Mouse (Mus musculus) adrenal gland, postnatal 10 days (tissue): Measurements from ENCODE around the gene Rusc2. TPM values are rescaled to one million over a fixed set of nuclear protein-coding genes. Genes with fewer than 3 reads are reported as not detected.

Experiments used
- DNase-seq: peaks from one replicate; pipeline ENCODE4 v3.0.0; 2021; ENCODE audit warnings: mixed read lengths
- total RNA-seq, 2 experiments: library from RNA; stranded (reverse); gene quantifications; 2 replicates each; pipeline ENCODE4 v1.2.3; 2021

The Rusc2 gene
- total RNA-seq, 2 experiments from 2014 or later, result 29.9 to 32.1 TPM

DNA sequence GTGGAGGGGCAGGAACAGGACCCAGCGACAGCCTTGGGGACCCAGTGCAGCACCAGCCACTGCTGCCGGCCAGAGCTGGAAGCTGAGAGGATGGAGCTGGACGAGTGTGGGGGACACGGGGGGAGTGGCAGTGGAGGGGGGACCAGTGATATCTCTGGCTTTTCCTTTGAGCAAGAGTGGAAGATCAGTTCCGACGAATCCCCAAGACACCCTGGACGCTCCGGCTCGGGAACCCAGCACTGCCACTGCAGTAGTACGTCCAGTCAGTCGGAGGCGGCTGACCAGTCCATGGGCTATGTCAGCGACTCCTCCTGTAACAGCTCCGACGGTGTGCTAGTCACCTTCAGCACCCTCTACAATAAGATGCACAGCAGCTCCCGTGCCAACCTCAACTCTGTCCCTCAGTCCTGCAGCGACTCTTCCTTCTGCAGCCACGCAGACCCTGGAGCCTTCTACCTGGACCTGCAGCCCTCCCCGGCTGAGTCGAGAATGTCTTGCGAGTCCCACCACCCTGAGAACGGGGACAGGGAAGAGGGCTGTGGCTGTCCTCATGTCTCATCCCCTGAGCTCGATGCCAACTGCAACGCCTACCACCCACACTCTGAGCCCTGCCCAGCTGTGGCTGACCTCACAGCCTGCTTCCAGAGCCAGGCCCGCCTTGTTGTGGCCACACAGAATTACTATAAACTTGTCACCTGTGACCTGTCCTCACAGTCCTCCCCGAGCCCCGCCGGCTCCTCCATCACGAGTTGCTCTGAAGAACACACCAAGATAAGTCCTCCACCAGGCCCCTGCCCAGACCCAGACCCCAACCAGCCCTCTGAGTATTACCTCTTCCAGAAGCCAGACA is 33.7 kb downstream of the Rusc2 start:
- no peak for DNase-seq

DNA sequence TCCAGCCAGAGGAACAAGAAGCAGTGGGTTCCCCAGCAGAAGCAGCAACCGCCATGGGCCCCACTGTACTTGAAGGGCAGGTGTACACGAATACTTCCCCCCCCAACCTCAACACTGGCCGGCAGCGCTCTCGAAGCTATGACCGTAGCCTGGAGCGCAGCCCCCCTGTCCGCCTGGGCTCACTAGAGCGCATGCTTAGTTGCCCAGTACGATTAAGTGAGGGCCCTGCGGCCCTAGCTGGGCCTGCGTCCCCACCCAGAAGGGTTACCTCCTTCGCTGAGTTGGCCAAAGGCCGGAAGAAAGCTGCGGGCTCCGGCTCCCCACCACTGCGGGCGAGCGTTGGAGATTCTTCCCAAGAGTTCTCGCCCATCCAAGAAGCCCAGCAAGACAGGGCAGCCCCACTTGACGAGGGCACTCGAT is 34.3 kb downstream of the Rusc2 start:
- DNase-seq, result no peak

GRCm38 (mm10) chr4:43417269-43418062 is 35.7 kb downstream of the Rusc2 start:
- DNase-seq, result no peak

DNA sequence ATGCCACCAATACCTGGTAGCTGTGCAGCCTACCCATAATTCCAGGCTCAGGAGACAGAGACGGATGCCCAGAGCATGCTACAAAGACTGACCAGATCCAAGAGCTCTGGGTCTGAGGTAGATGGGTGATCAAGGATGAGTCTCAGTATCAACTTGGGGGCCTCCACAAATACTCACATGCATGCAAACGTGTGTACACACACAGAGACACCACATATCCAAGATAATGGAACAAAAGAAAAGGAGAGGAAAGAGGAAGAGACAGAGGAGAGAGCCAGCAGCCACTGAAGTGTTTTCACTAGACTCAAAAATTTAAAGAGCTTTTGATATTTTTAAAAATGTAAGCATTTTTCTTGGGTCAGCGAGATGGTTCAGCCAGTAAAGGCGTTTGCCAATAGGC is 36.7 kb downstream of the Rusc2 start:
- no peak for DNase-seq

GRCm38 (mm10) chr4:43418973-43419656 is 37.3 kb downstream of the Rusc2 start:
- DNase-seq, result peak; percentile 72

DNA sequence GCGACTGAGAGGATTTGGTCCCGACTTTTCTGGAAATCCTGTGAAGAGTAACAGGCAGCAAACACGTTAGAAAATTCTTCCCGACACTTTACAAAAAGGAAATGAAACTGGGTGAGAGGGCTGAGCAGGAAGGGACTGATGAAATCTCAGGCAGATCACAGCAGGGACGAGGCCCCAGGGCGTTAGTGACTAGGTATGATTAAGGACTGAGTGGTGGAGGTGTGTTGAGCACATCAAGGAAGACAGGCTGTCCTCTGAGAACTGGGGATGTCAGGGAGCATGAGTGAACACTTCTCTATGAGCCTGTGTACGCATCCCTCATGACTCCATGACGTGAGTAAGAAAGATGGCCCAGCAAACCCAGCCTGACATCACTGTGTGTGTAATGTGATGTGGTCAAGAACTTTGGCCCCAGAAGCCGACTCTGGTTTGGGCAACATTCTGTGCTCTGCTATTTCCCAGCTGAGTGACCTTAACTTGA is 38.1 kb downstream of the Rusc2 start:
- no peak for DNase-seq

DNA sequence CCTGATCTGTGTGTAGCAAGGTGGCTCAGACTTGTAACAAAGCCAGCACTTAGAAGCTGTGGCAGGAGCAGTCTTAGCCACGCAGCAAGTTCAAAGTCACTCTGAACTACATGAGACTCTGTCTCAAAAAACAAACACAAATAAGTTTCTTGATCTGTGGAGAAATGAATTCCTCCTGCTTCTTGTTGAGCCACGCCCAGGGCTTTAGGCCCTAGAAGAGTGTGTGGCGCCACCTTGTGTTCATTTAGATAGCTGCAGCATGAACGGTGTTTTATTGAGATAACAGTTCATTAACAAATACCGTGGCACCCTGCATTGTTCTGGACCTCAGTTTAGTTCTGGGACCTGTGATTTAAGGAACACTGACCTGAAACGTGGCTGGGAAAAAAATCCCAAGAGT is 38.5 kb downstream of the Rusc2 start:
- DNase-seq, result peak; percentile 85

- no peak for DNase-seq
Measured at GRCm38 (mm10) chr4:43421632-43422240, 40.0 kb downstream of the Rusc2 start.

- DNase-seq, result peak; percentile 79
Measured at GRCm38 (mm10) chr4:43423267-43423934, 41.6 kb downstream of the Rusc2 start.

- no peak for DNase-seq
Measured at GRCm38 (mm10) chr4:43424072-43424471, 42.3 kb downstream of the Rusc2 start.

DNA sequence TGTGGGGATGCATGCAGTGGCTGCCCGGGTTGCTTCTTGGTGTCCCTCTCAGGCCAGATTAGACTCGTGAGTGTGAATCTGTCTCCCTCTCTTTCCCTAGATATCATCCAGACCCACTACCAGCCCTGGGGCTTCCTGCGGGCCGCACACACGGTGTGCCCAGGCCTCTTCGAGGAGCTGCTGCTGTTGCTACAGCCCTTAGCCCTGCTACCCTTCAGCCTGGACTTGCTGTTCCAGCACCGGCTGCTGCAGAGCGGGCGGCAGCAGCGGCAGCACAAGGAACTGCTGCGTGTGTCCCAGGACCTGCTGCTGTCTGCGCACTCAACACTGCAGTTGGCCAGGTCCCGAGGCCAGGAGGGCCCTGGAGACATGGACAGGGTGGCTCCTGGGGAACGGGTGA is 43.4 kb downstream of the Rusc2 start:
- DNase-seq, result no peak

GRCm38 (mm10) chr4:43425648-43426380 is 44.0 kb downstream of the Rusc2 start:
- DNase-seq, result peak; percentile 46

- DNase-seq, result no peak
Measured at GRCm38 (mm10) chr4:43426487-43426886, 44.7 kb downstream of the Rusc2 start.

DNA sequence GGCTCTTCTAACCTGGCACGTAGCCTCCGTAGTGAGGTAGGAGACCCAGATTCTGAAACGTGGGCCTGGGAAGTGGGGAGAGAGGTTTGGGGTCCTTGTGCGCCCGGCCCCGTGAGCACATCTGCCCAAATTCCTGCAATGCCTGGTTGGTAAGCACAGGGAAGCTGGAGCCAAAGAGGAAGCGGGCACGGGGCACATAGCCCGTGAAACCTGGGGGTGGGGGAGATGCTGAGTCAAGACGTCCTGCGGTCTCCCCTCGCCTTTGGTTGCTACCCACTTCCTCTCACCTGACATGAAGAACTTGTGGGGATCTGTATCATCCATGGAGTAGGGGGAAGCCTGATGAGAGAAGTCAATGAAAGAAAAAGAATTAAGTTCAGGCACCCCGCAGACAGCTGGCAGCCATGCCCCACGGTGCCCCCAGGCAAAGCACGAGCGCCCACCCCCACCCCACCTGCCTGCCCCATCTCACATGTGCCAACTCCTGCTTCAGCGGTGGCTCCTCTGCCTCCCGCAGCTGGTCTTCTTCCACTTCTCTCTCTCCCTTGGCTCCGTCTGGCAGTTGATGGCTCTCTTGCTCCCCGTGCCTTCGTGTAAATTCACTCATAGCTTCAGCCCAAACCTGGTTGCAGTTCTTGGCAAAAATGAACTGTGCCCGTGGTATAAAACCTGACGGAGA is 45.9 kb downstream of the Rusc2 start:
- DNase-seq, result no peak

- DNase-seq, result no peak
Measured at GRCm38 (mm10) chr4:43428180-43428861, 46.5 kb downstream of the Rusc2 start.

GRCm38 (mm10) chr4:43428946-43429345 is 47.2 kb downstream of the Rusc2 start, which contains the start of gene Fam166b:
Fam166b (minus strand) TSS chr4:43429134.
- no peak for DNase-seq

DNA sequence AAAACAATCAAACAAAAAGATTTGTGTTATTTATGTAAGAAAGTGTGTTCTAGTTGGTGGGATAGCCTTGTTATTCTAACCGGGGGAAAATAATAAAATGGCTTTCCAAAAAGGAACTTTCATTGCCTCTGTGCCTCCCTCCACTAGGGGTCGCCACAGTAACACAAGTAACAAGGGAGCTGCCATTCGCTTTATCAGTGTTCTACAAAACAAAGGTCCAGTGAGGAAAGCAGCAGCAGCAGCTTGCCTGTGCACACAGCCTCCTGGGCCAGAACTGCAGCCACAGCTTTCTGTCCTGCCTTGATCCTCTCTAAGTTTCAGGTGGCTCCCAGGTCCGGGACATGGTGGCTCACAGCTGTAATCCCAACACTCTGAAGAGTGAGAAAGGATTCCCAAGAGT is 49.9 kb downstream of the Rusc2 start:
- DNase-seq, result peak; percentile 89

DNA sequence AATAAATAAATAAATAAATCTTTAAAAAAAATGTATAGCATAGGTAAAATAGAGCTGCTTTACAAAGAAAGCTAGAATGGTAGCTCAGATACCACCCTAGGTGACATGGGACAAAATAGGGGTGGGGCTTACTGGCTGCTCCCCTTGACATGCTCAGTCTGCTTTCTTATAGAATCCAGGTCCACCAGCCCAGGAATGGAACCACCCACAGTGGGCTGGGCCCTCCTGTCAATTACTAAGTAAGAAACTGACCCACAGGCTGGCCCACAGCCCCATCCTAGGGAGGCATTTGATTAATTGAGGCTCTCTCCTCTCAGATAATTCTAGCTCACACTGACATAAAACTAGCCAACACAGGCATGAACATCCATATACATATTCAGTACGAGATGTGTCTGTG is 51.1 kb downstream of the Rusc2 start:
- DNase-seq, result no peak

DNA sequence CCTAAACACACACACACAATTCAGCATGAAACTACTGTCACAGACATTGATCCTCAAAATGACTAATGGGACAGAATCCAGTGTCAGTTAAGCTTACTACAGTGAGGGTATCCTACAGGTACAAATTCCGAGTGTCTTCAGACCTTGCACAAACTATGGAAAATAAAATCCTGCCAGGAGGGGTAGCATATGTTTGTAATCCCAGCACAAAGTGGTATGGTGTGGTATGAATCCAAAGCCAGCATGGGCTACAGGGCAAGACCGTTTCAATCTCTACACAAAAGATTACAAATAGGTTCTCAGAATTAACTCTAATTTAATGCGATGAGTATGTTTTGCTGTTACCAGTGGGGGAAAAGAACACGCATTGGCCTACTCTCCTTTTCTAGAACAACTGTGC is 59.9 kb downstream of the Rusc2 start, which contains the start of gene Tesk1:
TSS of gene Tesk1 (plus strand) at position 301 of the 400 bp plus-strand sequence.
- DNase-seq, result no peak
